Mouse (Mus musculus): ENCODE measurements around the gene Mrps9.
"Not testable (repeated sequence)": the region's sequence is repeated elsewhere in the genome, so short reads cannot be mapped to it uniquely, and the experiment has no call there.

Mrps9 gene

DNA sequence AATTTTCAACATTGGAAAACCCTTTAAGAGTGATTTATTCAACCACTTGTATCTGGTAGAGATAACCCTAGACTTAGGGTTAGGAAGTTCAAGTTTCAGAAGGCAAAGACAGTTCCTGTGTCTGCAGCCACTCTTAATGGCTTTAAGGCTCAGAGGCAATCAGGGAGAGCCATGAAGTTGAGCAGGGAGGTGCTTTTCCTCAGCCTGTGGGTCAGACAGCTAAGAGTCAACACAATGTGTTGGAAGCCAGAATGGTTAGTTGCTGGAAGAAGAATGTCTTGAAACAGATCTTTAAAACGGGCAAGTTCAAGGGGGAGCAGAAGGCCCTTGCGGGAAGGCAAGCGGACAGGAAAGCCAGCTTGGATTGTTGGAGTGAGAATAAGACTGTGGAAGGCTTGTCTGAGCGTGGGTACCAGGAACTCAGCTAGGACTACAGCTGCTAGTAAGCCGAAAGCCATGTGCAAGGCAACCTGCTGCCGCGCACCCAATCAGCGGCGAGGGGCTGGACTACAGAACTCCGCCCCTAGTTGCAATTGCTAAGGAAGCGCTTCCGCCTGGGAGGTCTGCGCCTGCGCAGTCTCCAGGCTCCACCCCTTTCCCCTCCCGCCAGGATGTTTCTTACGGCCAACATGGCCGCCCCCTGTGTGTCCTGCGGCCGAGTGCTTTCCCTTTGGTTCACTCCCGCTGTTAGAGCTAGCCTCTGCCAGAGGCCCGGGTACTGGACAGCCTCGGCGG is at the start of gene Mrps9:
Gene Mrps9, plus strand, starts transcription at position 571 of the 735 bp plus-strand sequence.
- DNase-seq (ENCODE audit: low spot score), result peak; percentile 99

GRCm38 (mm10) chr1:42813301-42813845 is 37.7 kb upstream of the Mrps9 start:
- no peak for DNase-seq (ENCODE audit: low spot score)

DNA sequence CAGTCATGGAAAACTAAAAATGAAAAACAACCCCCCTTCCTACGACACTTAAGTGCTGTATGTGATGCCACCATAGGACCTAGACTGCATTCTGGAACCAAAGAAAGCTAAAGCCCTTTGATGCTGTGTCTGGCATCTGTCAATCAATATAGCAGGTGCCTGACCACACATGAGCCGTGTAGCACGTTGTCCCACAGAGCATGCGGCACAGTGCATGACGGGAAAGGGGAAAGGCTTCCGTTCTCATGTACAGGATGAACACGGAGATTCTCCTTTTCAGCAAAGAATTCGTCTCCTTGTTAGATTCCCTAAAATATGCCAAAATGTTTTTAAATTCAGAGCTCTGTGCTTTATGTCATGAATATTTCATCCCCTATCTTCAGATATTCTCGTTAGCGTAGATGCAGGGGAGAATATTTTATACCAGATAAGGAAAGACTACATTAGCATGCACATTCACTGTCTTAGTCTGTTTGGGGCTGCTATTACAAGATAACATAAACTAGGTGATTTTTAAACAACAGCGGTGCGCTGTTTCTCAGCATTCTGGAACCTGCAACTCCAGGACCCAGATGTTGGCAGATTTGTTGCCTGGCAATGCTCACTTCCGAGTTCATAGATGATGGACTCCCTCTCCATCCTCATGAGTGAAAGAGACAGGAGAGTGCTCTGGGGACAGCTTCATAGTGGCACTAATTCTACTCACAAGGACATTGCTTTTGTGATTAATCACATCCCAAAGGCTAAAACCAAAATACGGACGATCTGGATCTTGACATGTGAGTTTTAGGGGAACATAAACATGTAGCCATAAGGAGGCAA is 36.0 kb upstream of the Mrps9 start:
- DNase-seq (ENCODE audit: low spot score), result no peak

DNA sequence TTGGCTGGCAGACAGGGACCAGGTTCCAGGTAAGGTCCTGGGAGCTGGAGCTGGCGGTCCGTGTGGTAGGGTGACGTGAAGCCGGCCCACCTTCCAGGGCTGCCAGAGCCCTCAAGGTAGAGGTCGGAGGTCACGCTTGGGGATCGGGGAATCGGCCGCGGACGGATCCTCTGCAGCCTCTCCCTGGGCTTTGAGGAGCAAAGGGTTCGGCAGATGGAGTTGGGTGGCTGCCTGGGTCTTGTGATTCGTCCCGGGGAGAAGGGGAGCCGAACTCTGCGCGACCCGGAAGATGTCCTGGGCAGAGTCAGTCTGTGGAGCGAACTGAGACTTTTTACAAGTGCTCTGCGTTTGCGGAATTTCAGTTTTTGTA is 350 bp downstream of the Mrps9 start:
- DNase-seq (ENCODE audit: low spot score), result no peak

DNA sequence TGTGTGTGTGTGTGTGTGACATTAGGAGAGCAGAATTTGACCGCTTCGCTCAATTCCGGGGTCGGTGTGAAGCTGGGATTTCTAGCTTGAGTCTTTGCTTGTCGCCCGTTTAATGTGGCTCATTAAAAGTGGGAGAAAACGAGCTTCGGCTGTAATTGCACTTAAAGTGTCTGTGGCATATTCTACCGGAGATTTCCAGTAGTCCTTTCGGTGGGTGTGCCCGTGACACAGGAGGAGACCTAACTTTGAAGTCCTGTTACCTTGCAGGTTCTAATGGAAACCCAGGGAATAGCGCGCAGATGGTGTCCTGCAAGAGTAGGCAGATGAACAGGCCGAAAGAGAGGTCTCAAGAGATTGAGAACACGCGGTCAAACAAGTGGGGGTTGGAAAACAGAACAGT is 777 bp downstream of the Mrps9 start:
- DNase-seq (ENCODE audit: low spot score), result no peak

GRCm38 (mm10) chr1:42864719-42865250 is 13.8 kb downstream of the Mrps9 start:
- DNase-seq (ENCODE audit: low spot score), result no peak

GRCm38 (mm10) chr1:42865336-42865939 is 14.4 kb downstream of the Mrps9 start:
- no peak for DNase-seq (ENCODE audit: low spot score)

DNA sequence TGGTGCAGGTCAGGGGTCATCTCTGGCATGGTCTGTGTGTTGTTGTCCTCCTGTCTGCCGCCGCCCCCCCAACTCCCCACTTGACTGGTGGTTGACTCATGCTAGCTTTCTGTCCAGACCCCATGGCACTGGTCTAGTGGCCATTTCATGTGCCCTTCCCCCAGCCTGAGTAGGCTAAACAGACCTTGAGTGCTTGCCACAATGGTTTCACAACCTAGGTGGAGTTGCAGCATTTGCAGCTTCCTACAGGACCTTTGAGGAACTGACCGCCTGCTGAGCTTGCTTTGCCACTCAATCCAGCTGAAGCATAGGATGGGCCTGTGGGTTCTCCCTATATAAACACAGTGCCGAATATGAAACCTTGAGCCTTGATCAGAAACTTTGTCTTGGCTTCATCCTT is 15.0 kb downstream of the Mrps9 start:
- no peak for DNase-seq (ENCODE audit: low spot score)

DNA sequence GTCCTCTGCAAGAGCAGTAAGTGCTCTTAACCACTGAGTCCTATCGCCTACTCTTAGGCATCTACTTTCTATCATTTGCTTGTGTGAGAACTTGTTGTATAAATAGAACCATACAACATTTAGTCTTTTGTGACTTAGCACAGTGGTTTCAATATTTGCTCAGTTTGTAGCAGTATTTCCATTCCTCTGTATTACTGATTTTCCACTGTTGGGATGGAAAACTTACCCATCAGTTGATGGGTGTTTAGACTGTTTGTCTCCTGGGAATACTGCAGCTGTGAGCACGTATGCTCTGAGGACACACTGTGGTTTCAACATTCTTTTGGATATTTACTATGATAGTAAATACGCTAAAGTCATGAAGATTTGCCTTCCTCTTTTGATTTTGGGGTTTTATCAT is 16.2 kb downstream of the Mrps9 start:
- DNase-seq (ENCODE audit: low spot score), result no peak

- DNase-seq (ENCODE audit: low spot score), result no peak
These were observed 23.1 kb downstream of the Mrps9 start for GRCm38 (mm10) chr1:42874174-42874573.

GRCm38 (mm10) chr1:42875271-42875670 is 24.2 kb downstream of the Mrps9 start:
- DNase-seq (ENCODE audit: low spot score), result no peak

DNA sequence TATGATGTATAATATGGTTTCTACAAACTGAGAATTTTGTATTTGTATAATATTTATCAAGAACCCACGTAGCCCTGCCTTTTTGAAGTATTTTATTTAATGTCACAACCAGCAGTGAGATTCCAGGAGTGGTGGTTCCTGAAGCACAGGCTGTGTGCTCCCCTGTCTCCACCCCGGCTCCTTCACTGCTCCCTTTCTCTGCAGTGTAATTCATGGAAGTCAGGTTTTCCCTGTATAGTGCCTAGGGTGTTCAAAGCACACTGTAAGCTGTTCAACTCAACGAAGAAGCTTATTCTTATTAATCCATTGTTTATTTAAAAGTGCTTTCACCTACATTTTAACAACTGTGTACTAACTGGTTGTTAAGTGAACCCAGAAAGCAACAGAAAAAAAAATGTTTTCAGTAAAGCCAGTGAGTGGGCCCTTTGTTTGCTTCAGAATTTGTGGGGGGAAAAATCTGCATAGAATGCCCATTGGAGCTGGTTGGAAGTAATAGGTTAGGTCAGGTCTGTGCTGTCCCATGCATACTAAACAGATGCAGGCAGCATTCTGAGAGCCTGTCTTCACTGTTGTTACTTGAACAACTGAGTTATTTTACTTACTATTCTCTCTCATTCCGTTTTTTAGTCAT is 25.5 kb downstream of the Mrps9 start:
- no peak for DNase-seq (ENCODE audit: low spot score)

- DNase-seq (ENCODE audit: low spot score), result no peak
These were observed 26.2 kb downstream of the Mrps9 start for GRCm38 (mm10) chr1:42877264-42877663.

DNA sequence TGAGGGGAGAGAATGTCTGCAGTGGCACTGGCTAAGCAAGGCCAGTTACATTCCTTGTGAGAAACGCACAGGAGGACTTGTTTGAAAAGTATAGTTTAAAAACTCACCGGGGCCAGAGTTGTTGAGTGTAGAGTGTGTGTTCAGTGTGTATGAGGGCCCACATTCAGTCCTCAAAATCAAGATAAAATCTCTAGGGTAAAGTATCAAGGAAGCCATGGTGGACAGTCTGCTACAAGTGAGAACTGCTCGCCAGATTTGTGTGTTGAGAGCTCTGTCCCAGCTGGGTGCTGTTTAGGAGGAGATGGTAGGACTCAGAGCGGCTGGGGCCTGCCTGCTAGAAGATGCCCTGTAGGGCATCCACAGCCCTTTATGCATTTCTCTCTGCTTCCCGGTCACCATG is 27.8 kb downstream of the Mrps9 start:
- no peak for DNase-seq (ENCODE audit: low spot score)

- DNase-seq (ENCODE audit: low spot score), result no peak
These were observed 31.2 kb downstream of the Mrps9 start for GRCm38 (mm10) chr1:42882258-42882657.

- not testable (repeated sequence) for DNase-seq (ENCODE audit: low spot score)
These were observed 32.4 kb downstream of the Mrps9 start for GRCm38 (mm10) chr1:42883418-42883817.

GRCm38 (mm10) chr1:42887835-42888234 is 36.8 kb downstream of the Mrps9 start:
- DNase-seq (ENCODE audit: low spot score), result no peak

DNA sequence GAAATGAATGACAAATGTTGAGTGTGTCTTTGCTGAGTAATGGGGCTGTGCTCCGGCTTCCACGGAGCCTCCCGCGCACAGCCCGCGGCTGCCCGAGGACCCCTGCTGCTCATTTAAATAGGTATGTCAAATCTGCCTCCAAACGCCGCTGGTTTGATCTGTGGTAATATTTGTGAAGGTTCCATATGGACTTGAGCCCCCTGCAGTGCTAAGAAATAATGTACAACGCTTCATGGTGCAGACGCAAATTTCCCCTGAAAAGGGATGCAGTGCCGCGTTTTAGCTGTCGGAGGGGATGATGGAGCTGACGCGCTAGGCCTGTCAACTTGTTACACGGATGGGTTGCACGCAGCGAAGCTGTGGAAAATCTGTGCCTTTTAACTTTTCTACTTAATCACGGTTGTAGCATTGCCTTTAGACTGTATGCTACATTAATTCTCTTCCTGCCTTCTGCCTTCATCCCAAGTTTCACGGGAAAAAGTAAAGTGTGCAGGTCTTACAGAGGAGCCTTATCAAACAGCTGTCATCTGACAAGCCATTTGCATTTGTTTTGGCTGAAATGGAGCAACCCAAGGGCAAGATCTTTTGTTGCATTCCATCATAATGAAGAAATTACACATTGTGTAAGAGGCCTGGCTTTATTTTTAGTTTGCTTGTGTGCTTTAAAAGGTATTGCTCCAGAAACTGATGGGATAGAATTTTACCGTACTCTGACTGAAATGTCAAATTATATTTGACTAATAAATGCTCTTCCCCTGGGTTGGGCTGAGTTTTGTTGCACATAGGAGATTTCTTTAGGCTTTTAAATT is 37.7 kb downstream of the Mrps9 start:
- no peak for DNase-seq (ENCODE audit: low spot score)

DNA sequence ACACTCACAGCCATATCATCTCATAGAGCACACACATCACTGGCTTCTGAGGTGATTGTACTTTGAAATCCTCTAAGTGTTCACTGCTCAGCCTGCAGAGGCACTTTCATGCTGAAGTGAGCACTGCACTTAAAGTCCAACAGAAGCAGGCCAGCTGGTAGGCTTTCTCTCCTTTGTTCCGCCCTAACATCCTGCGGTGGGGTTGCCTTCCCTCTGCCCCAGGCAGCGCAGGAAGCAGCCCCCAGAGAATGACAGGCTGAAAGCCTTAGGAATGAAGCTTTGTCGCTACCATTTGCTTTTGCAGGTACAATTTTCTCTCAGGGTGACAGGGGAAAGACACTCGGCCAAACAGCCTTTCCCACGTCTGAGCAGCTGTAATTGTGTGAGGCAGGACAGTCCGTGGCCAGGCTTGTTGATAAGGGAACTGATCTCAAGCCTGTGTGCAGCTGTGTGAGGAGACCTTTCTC is 38.4 kb downstream of the Mrps9 start:
- no peak for DNase-seq (ENCODE audit: low spot score)

DNA sequence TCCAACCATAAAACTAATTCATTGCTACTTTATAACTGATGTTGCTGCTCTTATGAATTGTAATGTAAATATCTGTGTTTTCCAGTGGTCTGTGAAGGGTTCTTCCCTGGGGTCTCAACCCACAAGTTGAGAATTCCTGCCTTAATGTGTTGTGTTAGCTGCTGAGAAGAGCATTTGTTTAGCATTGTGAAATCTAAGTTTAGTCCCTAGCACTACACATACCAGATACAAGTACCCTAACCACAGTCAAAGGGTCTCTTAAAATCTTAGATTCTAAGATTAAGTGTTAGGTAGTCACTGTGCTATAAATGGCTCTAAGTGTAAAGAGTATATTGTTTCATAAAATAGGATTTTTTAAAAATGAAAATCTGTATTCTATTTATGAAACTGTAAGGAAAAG is 43.7 kb downstream of the Mrps9 start:
- DNase-seq (ENCODE audit: low spot score), result no peak

- no peak for DNase-seq (ENCODE audit: low spot score)
These were observed 54.1 kb downstream of the Mrps9 start for GRCm38 (mm10) chr1:42905148-42905547.

Data from testis, postnatal 10 days (tissue).